Mouse (Mus musculus): Measurements from ENCODE around the gene Dtx2. TPM values are rescaled to one million over a fixed set of nuclear protein-coding genes. Genes with fewer than 3 reads are reported as not detected.

Gene Dtx2
- polyA plus RNA-seq, 1 experiment from 2014 or later = 13.5 TPM

DNA sequence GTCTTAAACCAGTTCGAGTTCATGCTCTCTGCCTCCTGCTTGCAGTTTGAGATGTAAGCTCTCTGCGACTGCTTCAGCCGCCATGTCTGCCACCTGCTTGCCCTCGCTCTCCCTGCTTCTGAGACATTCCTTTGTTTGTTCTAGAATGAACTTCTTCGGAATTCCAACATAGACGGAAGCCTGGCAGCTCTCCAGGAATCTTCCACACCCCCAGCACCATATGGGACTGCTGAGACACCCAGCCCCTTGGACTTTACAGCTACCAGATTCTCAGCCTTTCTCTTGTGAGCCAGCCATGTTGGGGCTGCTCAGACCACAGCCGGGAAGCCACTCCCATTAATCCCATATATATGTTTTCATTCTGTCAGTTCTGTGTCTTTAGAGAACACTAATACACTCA lies 81.7 kb downstream of the Dtx2 start:
- TF ChIP-seq CTCF (IDR thresholded peaks at IDR 0.05; ENCODE audit: low read depth) = no peak
- TF ChIP-seq EP300 (optimal IDR thresholded peaks at IDR 0.05) = no peak
- H3K27ac ChIP-seq (replicated peaks) = 0 out of 2 replicates have a peak overlapping the region, but pooled peaks have one; percentile 13
- no peaks in the 10 kb centered on the region for H3K4me1 ChIP-seq (replicated peaks; ENCODE audit: control insufficient read depth, insufficient read depth)
- no peak overlapping the region for H3K9ac ChIP-seq (ENCODE audit: low read length)
- DNase-seq (ENCODE audit: low spot score) (no peak), ATAC-seq (ENCODE audit: low FRiP score, low TSS enrichment) (peak; percentile 31; the same call in 1 of the 2 replicates)
- no peak overlapping the region for H3K4me2 ChIP-seq (replicated peaks; ENCODE audit: low read depth)
- H3K36me3 ChIP-seq (ENCODE audit: control insufficient read depth, insufficient read depth, low read length) = no peaks in the 10 kb centered on the region
- H3K27me3 ChIP-seq (ENCODE audit: control insufficient read depth, insufficient read depth, low read length) = no peaks in the 10 kb centered on the region
- WGBS = 22% methylated on average over 7 of the region's 7 CpGs
- no peak overlapping the region for H3K4me3 ChIP-seq (ENCODE audit: low read depth, low read length)
- H3K9me3 ChIP-seq (ENCODE audit: control insufficient read depth, low read length) = no peaks in the 10 kb centered on the region

GRCm38 (mm10) chr5:136077001-136077550 lies 82.5 kb downstream of the Dtx2 start:
- no peak for ATAC-seq (ENCODE audit: low FRiP score, low TSS enrichment)
- Histone ChIP-seq H3K4me2 (replicated peaks; ENCODE audit: low read depth) (no peak overlapping the region), H3K27me3 (ENCODE audit: control insufficient read depth, insufficient read depth, low read length) (no peaks in the 10 kb centered on the region), H3K27ac (replicated peaks) (peak overlapping the region; percentile 13; the same call in 1 of the 2 replicates), H3K9ac (ENCODE audit: low read length) (0 out of 2 replicates have a peak overlapping the region, but pooled peaks have one; percentile 8), H3K4me1 (replicated peaks; ENCODE audit: control insufficient read depth, insufficient read depth) (no peaks in the 10 kb centered on the region), H3K36me3 (ENCODE audit: control insufficient read depth, insufficient read depth, low read length) (no peaks in the 10 kb centered on the region), H3K4me3 (ENCODE audit: low read depth, low read length) (no peak overlapping the region), H3K9me3 (ENCODE audit: control insufficient read depth, low read length) (no peaks in the 10 kb centered on the region)
- DNase-seq (ENCODE audit: low spot score) = no peak
- WGBS = 62% methylated on average over 9 of the region's 9 CpGs
- no peak for TF ChIP-seq EP300 (optimal IDR thresholded peaks at IDR 0.05)
- no peak for TF ChIP-seq CTCF (IDR thresholded peaks at IDR 0.05; ENCODE audit: low read depth)

- Histone ChIP-seq H3K9me3 (ENCODE audit: control insufficient read depth, low read length) (no peaks in the 10 kb centered on the region), H3K4me2 (replicated peaks; ENCODE audit: low read depth) (no peak overlapping the region), H3K9ac (ENCODE audit: low read length) (no peak overlapping the region), H3K4me3 (ENCODE audit: low read depth, low read length) (no peak overlapping the region), H3K36me3 (ENCODE audit: control insufficient read depth, insufficient read depth, low read length) (no peaks in the 10 kb centered on the region), H3K27ac (replicated peaks) (no peak overlapping the region), H3K4me1 (replicated peaks; ENCODE audit: control insufficient read depth, insufficient read depth) (no peaks in the 10 kb centered on the region), H3K27me3 (ENCODE audit: control insufficient read depth, insufficient read depth, low read length) (no peaks in the 10 kb centered on the region)
- ATAC-seq (ENCODE audit: low FRiP score, low TSS enrichment) = no peak
- TF ChIP-seq CTCF (IDR thresholded peaks at IDR 0.05; ENCODE audit: low read depth) = no peak
- TF ChIP-seq EP300 (optimal IDR thresholded peaks at IDR 0.05) = no peak
- 95% methylated on average over 5 of the region's 5 CpGs for WGBS
- no peak for DNase-seq (ENCODE audit: low spot score)
Measured at GRCm38 (mm10) chr5:136078136-136078535, 83.5 kb downstream of the Dtx2 start.

GRCm38 (mm10) chr5:136082345-136082744 lies 87.7 kb downstream of the Dtx2 start:
- WGBS = 87% methylated on average over 4 of the region's 4 CpGs
- H3K4me2 ChIP-seq (replicated peaks; ENCODE audit: low read depth) = no peak overlapping the region
- H3K9me3 ChIP-seq (ENCODE audit: control insufficient read depth, low read length) = no peaks in the 10 kb centered on the region
- no peaks in the 10 kb centered on the region for H3K27me3 ChIP-seq (ENCODE audit: control insufficient read depth, insufficient read depth, low read length)
- H3K9ac ChIP-seq (ENCODE audit: low read length) = no peak overlapping the region
- no peak overlapping the region for H3K27ac ChIP-seq (replicated peaks)
- no peaks in the 10 kb centered on the region for H3K36me3 ChIP-seq (ENCODE audit: control insufficient read depth, insufficient read depth, low read length)
- DNase-seq (ENCODE audit: low spot score) = no peak
- 0 out of 2 replicates have a peak, but pooled peaks cover 2% of the 10 kb centered on the region for H3K4me1 ChIP-seq (replicated peaks; ENCODE audit: control insufficient read depth, insufficient read depth)
- ATAC-seq (ENCODE audit: low FRiP score, low TSS enrichment) = no peak
- no peak for TF ChIP-seq EP300 (optimal IDR thresholded peaks at IDR 0.05)
- peak; percentile 43 for TF ChIP-seq CTCF (IDR thresholded peaks at IDR 0.05; ENCODE audit: low read depth)
- no peak overlapping the region for H3K4me3 ChIP-seq (ENCODE audit: low read depth, low read length)

Other genes starting within 250 kb of the Dtx2 start
- 0.10 and 0.27 TPM in 2 replicates for gene Styxl1, start 216.4 kb upstream of the Dtx2 start, polyA plus RNA-seq (2015; fragmentation: Nextera tagmentation; extraction: Ambion mirVana)
- 445 and 469 TPM in 2 replicates for gene Mdh2, start 216.3 kb upstream of the Dtx2 start, polyA plus RNA-seq (2015; fragmentation: Nextera tagmentation; extraction: Ambion mirVana)
- gene Srrm3, start 187.9 kb upstream of the Dtx2 start, polyA plus RNA-seq (2015; fragmentation: Nextera tagmentation; extraction: Ambion mirVana) = 0.67 TPM in 2 replicates
- 1,235 and 1,355 TPM in 2 replicates for gene Hspb1, start 106.9 kb upstream of the Dtx2 start, polyA plus RNA-seq (2015; fragmentation: Nextera tagmentation; extraction: Ambion mirVana)
- gene Ywhag, start 60.2 kb upstream of the Dtx2 start, polyA plus RNA-seq (2015; fragmentation: Nextera tagmentation; extraction: Ambion mirVana) = 86.0 and 89.2 TPM in 2 replicates
- gene Ssc4d, start 20.3 kb upstream of the Dtx2 start, polyA plus RNA-seq (2015; fragmentation: Nextera tagmentation; extraction: Ambion mirVana) = 1.7 and 2.2 TPM in 2 replicates
- gene Zp3, start 14.7 kb upstream of the Dtx2 start, polyA plus RNA-seq (2015; fragmentation: Nextera tagmentation; extraction: Ambion mirVana) = 0.07 TPM in 1 of 2 replicates, not detected in the other
- gene Upk3b, start 43.7 kb downstream of the Dtx2 start, polyA plus RNA-seq (2015; fragmentation: Nextera tagmentation; extraction: Ambion mirVana) = 22.8 and 27.7 TPM in 2 replicates
- 27.4 and 56.0 TPM in 2 replicates for gene Upk3bl, start 59.7 kb downstream of the Dtx2 start, polyA plus RNA-seq (2015; fragmentation: Nextera tagmentation; extraction: Ambion mirVana)
- 4.0 and 4.7 TPM in 2 replicates for gene Rasa4, start 89.1 kb downstream of the Dtx2 start, polyA plus RNA-seq (2015; fragmentation: Nextera tagmentation; extraction: Ambion mirVana)
- 171 TPM in 2 replicates for gene Polr2j, start 121.8 kb downstream of the Dtx2 start, polyA plus RNA-seq (2015; fragmentation: Nextera tagmentation; extraction: Ambion mirVana)
- gene Lrwd1, start 141.3 kb downstream of the Dtx2 start, polyA plus RNA-seq (2015; fragmentation: Nextera tagmentation; extraction: Ambion mirVana) = 8.5 and 9.2 TPM in 2 replicates
- gene Alkbh4, start 141.3 kb downstream of the Dtx2 start, polyA plus RNA-seq (2015; fragmentation: Nextera tagmentation; extraction: Ambion mirVana) = 9.4 and 10.3 TPM in 2 replicates
- gene Orai2, start 175.9 kb downstream of the Dtx2 start, polyA plus RNA-seq (2015; fragmentation: Nextera tagmentation; extraction: Ambion mirVana) = 6.7 and 7.2 TPM in 2 replicates
- 30.6 and 34.1 TPM in 2 replicates for gene Prkrip1, start 204.2 kb downstream of the Dtx2 start, polyA plus RNA-seq (2015; fragmentation: Nextera tagmentation; extraction: Ambion mirVana)

Measured in stomach, postnatal 0 days (tissue).